Mouse (Mus musculus) ES-E14 (cell line): Measurements from ENCODE around the gene Chrne. TPM values are rescaled to one million over a fixed set of nuclear protein-coding genes. Genes with fewer than 3 reads are reported as not detected.

ENCODE experiments used
- DNase-seq: peaks from one replicate; pipeline ENCODE4 v3.0.0-alpha.2; 2013; ENCODE audit warnings: low read depth, low spot score
- H3K27ac ChIP-seq: 2 replicates; pipeline ENCODE4 v1.5.1; 2012; ENCODE audit warnings: low read depth, mild to moderate bottlenecking, low read length, moderate library complexity, mixed read lengths; ENCODE audit not compliant: poor library complexity, insufficient read depth, severe bottlenecking
- H3K36me3 ChIP-seq: 2 replicates; pipeline ENCODE4 v1.6.1; 2012; ENCODE audit warnings: mild to moderate bottlenecking, low read length, moderate library complexity, mixed read lengths; ENCODE audit not compliant: control insufficient read depth, poor library complexity, insufficient read depth, severe bottlenecking
- H3K4me1 ChIP-seq, 2 experiments: fragments of 150-350 bp in 1 of 2; sonication (generic) in 1 of 2; 2 replicates each; pipeline ENCODE4 v1.6.1; 2012; ENCODE audit warnings: low read length in 2 of 2, mild to moderate bottlenecking in 1 of 2, mixed read lengths in 1 of 2; ENCODE audit not compliant: control insufficient read depth in 2 of 2, insufficient read depth in 2 of 2, poor library complexity in 1 of 2
- H3K4me3 ChIP-seq, 2 experiments: fragments of 150-350 bp in 1 of 2; sonication (generic) in 1 of 2; 2 replicates each; pipeline ENCODE4 v1.5.1; 2012; ENCODE audit warnings: low read length in 2 of 2, low read depth in 1 of 2, mild to moderate bottlenecking in 1 of 2, mixed read lengths in 1 of 2; ENCODE audit not compliant: insufficient read depth in 1 of 2, poor library complexity in 1 of 2, severe bottlenecking in 1 of 2
- H3K9ac ChIP-seq: 2 replicates; pipeline ENCODE4 v1.6.1; 2012; ENCODE audit warnings: low read depth, mild to moderate bottlenecking, low read length, mixed read lengths; ENCODE audit not compliant: poor library complexity, insufficient read depth, severe bottlenecking
- H3K9me3 ChIP-seq: fragments of 150-350 bp; sonication (generic); 2 replicates; pipeline ENCODE4 v1.6.1; 2012; ENCODE audit warnings: low read depth, mild to moderate bottlenecking, low read length; ENCODE audit not compliant: control insufficient read depth, insufficient read depth
- CHD2 ChIP-seq: IDR thresholded peaks from 2 replicates; pipeline ENCODE4 v1.6.1; 2014; ENCODE audit warnings: mild to moderate bottlenecking, low read depth, low read length, inconsistent platforms
- HCFC1 ChIP-seq: IDR thresholded peaks from 2 replicates; pipeline ENCODE4 v1.6.1; 2012; ENCODE audit warnings: low read length, inconsistent platforms, borderline replicate concordance; ENCODE audit not compliant: insufficient read depth
- MAFK ChIP-seq: IDR thresholded peaks from 2 replicates; pipeline ENCODE4 v1.6.1; 2014; ENCODE audit warnings: mild to moderate bottlenecking, low read depth, low read length, inconsistent platforms; ENCODE audit not compliant: insufficient read depth
- ZC3H11A ChIP-seq: IDR thresholded peaks from 2 replicates; pipeline ENCODE4 v1.6.1; 2012; ENCODE audit warnings: low read depth, mild to moderate bottlenecking, inconsistent platforms, low read length, borderline replicate concordance
- ZNF384 ChIP-seq: IDR thresholded peaks from 2 replicates; pipeline ENCODE4 v1.6.1; 2012; ENCODE audit warnings: low read depth, low read length, inconsistent platforms
- in situ Hi-C, 2 experiments: fragments of 600-800 bp; cut with MboI; formaldehyde crosslinking; loops; one replicate each; pipeline ENCODE4 v1.15.1; 2025; ENCODE audit warnings: low sequenced_read_pairs in 2 of 2, inconsistent platforms in 1 of 2; ENCODE audit not compliant: unreplicated experiment in 2 of 2
- total RNA-seq: library from RNA; depleted of rRNA; stranded (reverse); fragments of 300-350 nt; gene quantifications from 2 replicates; pipeline ENCODE4 v1.2.3, GENCODE M21; 2012

Gene Chrne
- total RNA-seq, 1 experiment = not detected

GRCm38 (mm10) chr11:70650322-70651175, 31.5 kb upstream of the Chrne start:
- H3K9ac ChIP-seq = no peak overlapping the region
- H3K36me3 ChIP-seq = peaks cover 48% of the 10 kb centered on the region
- no peak for DNase-seq
- no peak overlapping the region for H3K4me3 ChIP-seq
- H3K4me1 ChIP-seq = peaks cover 0 to 5% of the 10 kb centered on the region in 2 experiments; a peak in 2 of 4 replicates
- in situ Hi-C loops = no loop called here
- H3K9me3 ChIP-seq = no peaks in the 10 kb centered on the region
- no peak overlapping the region; the same call in 1 of the 2 replicates for H3K27ac ChIP-seq
- peak; percentile 88 for TF ChIP-seq ZNF384
- TF ChIP-seq CHD2 = no peak

GRCm38 (mm10) chr11:70649185-70649734, 30.2 kb upstream of the Chrne start:
- H3K36me3 ChIP-seq = peaks cover 61% of the 10 kb centered on the region
- no peak for DNase-seq
- peaks cover 0 to 10% of the 10 kb centered on the region in 2 experiments; a peak in 2 of 4 replicates for H3K4me1 ChIP-seq
- no peak overlapping the region for H3K27ac ChIP-seq
- no peak overlapping the region for H3K9ac ChIP-seq
- no peaks in the 10 kb centered on the region for H3K9me3 ChIP-seq
- in situ Hi-C loops = no loop called here
- H3K4me3 ChIP-seq = no peak overlapping the region
- TF ChIP-seq ZNF384 (no peak), MAFK (no peak), CHD2 (no peak), HCFC1 (no peak), ZC3H11A (no peak)

GRCm38 (mm10) chr11:70648512-70648911, 29.5 kb upstream of the Chrne start:
- H3K9ac ChIP-seq = peak overlapping the region; percentile 14; the same call in 1 of the 2 replicates
- H3K9me3 ChIP-seq = no peaks in the 10 kb centered on the region
- peaks cover 59% of the 10 kb centered on the region for H3K36me3 ChIP-seq
- H3K4me3 ChIP-seq = peak overlapping the region; percentile 78 to 85; a peak in 2 of 4 replicates
- no peak overlapping the region for H3K27ac ChIP-seq
- TF ChIP-seq MAFK = no peak
- no peak for TF ChIP-seq HCFC1
- TF ChIP-seq ZC3H11A = no peak
- H3K4me1 ChIP-seq = peaks cover 0 to 10% of the 10 kb centered on the region in 2 experiments; a peak in 2 of 4 replicates
- in situ Hi-C loops = no loop called here
- no peak for DNase-seq

- DNase-seq = no peak
- Histone ChIP-seq H3K9ac (peak overlapping the region; percentile 95), H3K27ac (peak overlapping the region; percentile 80), H3K36me3 (peaks cover 54% of the 10 kb centered on the region), H3K4me1 (peaks cover 0 to 10% of the 10 kb centered on the region in 2 experiments; a peak in 2 of 4 replicates), H3K9me3 (no peaks in the 10 kb centered on the region), H3K4me3 (peak overlapping the region; percentile 78 to 85)
- TF ChIP-seq ZNF384 (no peak), MAFK (no peak), CHD2 (no peak), ZC3H11A (no peak), HCFC1 (no peak)
- in situ Hi-C loops = no loop called here
Observed at GRCm38 (mm10) chr11:70647716-70648420, 28.9 kb upstream of the Chrne start.
